Mouse (Mus musculus) megakaryocyte, embryonic 14.5 days (primary cell): ENCODE measurements around the gene Zdhhc1.

Source experiments
- FLI1 ChIP-seq: IDR thresholded peaks from 2 replicates; pipeline ENCODE4 v1.6.1; 2012; ENCODE audit warnings: low read length, inconsistent platforms, mixed read lengths
- GATA1 ChIP-seq: IDR thresholded peaks from 3 replicates; pipeline ENCODE4 v1.6.1; 2012; ENCODE audit warnings: mixed read lengths, low read length, inconsistent platforms, borderline replicate concordance

DNA sequence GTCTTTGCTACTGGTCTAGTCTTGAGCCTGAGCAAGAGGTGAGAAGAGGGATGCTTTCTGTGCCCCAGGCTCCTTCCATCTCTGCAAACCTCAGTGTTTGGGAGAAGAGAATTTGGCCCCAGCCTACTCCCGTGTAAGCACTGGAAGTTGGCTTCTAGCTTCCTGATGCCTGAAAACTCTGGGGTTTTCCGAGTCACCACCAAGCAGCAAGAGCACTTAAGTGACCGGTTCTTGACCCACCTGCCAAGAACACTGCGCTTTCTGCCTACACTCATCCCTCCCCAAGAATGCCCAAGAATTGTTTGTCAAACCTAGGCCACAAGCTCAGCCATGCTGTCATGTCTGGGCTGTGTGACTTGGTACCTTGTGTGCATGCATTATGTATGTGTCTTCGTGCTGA is 23.8 kb upstream of the Zdhhc1 start:
- TF ChIP-seq GATA1 (no peak), FLI1 (no peak)
